Mouse (Mus musculus) embryo, embryonic 11.5 days (tissue): Measurements from ENCODE around the gene Msi2.

Experiments used
- DNase-seq: peaks from one replicate; pipeline ENCODE4 v3.0.0-alpha.2; 2012; ENCODE audit warnings: low read depth, low spot score

Msi2 gene

GRCm38 (mm10) chr11:88448571-88448970 lies 269.7 kb downstream of the Msi2 start:
- DNase-seq, result no peak

GRCm38 (mm10) chr11:88447350-88447749 lies 271.0 kb downstream of the Msi2 start:
- DNase-seq, result no peak

DNA sequence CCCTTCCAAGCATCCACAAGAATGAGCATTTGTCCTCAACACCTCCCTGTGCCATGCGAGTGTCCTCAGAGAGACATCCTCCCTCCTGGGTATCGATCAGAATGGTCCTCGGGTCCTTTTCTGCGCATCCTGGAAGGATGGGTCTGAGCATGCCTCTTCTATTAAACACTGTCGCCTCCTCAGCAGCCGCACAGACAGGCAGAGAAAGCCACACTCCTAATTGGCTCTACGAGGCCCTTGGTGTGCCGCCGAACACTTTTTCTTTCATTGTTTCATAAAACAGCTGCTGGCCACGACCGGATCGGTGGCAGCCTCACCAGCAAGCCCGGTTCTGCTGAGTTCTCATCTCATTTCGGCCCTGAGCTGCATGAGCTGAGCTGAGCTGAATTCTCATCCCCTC lies 274.4 kb downstream of the Msi2 start:
- no peak for DNase-seq

DNA sequence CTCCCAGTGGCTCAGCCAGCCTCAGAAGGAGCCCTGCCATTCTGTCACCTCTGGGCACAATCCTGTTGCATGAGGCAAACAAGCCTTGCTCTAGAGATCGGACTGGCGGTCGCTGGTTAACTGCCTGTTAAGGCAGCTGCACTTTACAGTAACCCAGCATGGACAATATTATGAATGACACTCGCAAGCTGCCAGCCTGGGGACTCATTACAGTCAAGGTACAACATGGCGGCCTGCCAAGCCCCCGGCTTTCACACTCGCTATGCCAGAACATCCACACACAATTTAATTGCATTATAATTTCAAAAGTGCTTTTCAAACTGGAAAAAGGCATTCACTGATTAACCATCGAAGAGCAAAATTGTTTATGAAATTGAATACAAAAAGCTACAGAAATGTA lies 275.0 kb downstream of the Msi2 start:
- no peak for DNase-seq

- DNase-seq, result no peak
Measured at GRCm38 (mm10) chr11:88441871-88442740, 276.2 kb downstream of the Msi2 start.

DNA sequence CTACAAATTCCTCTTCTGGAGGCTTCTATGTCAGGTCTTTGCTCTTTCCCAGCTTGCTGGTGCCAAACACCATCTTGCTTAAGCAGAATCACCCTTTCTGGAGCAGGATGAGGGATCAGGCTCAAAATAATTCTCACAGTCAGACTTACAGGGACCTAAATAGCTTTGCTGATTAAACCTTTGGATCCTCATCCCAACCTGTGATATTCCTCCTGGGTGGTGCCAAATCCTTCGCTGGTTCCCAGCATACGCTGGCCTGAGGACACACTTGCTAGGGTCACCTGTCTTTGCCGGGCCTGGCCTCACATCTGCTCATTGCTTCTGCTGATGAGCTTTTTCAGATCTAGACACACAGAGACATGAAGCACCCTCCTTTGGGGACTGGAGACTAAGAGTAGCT lies 279.7 kb downstream of the Msi2 start:
- DNase-seq, result no peak

DNA sequence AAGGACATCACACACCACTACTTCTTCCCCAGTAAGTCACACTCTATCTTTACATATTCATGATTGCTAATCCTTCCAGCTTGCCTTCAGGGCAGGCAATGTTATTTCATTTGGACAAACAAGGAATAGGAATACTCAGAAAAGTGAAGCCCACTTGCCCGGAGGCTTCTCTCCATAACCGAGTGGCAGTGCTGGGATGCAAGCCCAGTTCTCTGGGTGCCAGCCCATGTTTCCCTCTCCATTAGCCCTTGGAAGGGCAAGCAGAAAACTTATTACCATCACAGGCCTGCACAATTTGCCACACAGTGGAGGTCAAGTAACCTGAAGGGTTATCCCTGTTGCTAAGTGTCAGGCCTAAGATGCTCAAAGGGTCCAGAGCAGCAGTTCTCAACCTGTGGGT lies 281.7 kb downstream of the Msi2 start:
- no peak for DNase-seq

GRCm38 (mm10) chr11:88435543-88435942 lies 282.8 kb downstream of the Msi2 start:
- DNase-seq, result no peak

DNA sequence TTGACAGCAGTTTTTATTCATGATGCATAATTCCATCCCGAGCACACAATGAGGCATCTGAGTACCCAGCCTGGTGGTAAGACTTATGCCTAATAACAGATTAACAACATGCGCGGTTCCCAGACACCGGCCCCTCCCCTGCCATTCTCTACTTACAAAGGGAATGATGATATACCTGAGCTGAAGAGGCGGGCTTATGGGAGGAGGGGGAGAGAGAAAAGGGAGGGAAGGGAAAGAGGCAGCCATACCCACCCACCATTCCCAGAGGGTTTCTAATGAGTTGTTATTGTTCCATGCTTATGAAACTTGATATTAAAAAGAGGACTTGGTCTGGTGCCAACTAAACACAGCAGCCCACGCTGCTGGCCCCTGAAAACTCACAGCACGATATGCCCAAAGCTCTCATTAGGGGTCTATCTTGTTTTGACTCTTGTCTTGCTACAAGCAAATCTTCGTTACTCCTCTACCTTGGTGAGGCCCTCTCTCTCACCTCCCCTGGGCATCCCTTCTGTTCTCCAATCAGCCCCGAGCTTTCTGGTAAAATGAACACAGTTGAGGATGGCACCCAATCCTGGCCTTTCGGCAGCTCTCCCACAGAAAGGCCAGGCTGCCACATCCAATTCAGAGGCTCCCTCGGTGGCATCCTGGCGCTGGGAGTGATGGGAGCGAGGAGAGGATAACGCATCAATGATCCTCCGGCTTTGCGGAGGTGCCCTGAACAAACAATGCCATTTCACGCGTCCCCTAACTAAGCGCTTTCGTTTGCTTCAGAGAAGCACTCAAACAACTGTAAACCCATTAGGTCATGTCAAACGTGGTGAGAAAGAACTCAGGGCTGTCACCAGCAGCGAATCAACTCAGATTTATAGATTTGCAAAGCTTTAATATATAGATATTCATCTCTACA lies 286.7 kb downstream of the Msi2 start:
- no peak for DNase-seq

GRCm38 (mm10) chr11:88430292-88430691 lies 288.0 kb downstream of the Msi2 start:
- no peak for DNase-seq

DNA sequence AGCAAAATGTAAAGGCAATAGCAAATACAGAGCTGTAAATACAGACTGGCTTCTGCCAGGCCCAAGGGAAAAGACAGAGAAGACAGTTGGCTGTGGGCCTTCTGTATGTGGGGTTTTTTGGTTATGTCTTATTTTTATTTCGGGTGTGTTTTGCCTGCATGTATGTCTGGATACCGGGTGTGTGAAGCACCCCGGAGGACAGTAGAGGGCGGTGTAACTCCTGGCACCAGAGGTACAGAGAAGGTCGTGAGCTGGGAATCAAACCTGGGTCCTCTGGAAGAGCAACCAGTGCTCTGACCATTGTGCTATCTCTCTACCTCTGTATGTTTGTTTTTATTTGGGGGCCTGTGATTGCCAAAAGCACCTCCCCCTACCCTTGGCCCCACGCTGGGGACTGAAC lies 288.6 kb downstream of the Msi2 start:
- no peak for DNase-seq

DNA sequence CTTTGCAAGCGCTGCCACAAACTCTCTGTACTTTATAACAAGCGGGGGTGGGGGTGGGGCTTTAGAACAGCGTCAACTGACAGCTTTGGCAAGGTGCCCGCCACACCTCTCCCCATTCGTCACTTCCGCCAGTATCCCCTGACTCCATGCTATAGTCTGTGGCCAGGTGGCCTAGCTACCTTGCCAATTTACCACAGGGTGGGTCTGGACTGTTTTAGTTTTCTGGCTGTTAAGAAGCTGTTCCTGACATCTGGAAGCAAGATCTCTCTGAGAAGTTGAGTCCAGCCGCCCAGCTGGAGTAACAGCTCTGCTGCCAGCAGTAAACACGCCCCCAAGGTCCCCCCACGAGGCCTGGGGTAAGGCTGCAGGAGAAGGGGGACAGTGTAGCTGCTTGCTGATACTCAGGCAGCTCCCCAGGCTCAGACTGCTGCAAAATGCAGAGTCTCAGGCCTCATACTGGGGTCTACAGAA lies 292.6 kb downstream of the Msi2 start:
- no peak for DNase-seq

DNA sequence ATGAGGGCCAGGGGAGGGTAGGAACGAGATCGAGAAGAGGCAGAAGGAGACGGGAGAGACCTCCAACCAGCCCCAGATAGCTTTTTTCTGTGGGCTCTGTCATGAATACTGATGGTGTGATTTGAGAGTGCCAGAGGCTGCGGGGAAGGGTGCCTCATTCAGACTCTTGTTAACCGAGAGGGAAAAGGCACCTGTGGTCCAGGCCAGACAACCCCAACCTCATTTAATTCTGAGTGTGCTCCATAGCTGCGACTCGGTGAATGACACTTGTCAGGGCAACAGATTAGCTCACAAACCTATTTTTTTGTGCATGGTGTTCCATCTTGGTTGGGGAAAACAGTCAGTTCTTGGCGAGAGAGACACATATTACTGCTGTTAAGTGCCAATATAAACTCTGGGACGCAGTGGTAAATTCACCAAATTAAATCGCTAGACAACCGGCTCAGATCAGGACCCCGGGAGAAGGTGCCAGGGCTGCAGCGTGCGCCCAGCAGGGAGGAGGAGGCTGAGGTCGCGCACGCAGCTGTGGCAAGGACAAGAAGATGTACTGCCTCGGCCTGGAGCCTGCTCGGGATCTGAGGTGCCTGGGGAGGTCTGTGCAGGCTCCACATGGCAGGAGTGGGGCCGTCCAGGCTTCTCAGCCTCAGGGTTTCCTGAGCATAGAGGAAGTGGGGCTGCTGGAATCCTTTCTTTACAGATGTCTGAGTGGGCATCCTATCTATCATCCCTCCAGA lies 294.1 kb downstream of the Msi2 start:
- DNase-seq, result no peak

DNA sequence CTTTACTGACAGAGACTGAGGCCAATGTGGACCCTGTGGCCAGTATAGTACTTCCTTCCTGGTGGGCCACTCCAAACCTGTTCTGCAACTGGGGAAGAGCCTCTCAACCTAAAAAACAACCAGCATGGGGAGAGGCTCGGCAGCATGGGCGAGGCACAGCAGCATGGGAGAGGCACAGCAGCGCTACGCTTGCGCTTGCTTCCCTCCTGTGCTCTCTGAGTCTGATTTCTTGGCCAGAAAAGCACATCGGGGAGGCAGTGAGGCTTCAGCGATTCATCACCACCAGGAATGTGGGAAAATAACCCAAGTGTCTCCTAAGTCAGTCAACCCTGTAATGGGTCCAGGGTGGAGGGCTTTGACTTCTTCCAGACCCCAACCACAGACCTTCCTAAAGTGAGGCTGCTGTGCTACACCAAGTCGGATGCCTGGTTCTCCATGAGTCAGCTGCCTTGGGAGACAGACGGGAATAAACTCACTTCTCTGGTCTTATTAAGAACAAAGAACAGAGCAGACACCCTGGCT lies 297.2 kb downstream of the Msi2 start:
- DNase-seq, result no peak

GRCm38 (mm10) chr11:88419657-88420366 lies 298.5 kb downstream of the Msi2 start:
- DNase-seq, result no peak

DNA sequence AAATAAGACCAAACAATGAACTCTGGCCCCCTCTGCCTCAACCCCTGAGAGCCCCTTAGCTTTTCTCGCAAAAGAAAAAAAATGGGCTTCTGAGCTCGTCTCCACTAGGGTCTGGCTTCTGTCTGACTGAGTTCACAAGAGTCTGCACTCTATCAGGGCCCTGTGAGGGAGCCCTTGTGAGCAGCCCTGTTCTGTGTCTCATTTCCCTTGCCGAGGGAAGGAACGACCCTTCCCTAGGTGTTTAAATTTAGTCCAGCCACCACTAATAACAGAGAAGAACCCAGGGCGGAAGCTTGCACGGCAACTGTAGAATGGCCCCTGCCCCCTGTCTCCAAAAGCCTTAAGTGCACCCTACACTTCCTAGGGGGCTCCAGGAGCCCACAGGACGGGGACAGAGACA lies 299.2 kb downstream of the Msi2 start:
- DNase-seq, result no peak

DNA sequence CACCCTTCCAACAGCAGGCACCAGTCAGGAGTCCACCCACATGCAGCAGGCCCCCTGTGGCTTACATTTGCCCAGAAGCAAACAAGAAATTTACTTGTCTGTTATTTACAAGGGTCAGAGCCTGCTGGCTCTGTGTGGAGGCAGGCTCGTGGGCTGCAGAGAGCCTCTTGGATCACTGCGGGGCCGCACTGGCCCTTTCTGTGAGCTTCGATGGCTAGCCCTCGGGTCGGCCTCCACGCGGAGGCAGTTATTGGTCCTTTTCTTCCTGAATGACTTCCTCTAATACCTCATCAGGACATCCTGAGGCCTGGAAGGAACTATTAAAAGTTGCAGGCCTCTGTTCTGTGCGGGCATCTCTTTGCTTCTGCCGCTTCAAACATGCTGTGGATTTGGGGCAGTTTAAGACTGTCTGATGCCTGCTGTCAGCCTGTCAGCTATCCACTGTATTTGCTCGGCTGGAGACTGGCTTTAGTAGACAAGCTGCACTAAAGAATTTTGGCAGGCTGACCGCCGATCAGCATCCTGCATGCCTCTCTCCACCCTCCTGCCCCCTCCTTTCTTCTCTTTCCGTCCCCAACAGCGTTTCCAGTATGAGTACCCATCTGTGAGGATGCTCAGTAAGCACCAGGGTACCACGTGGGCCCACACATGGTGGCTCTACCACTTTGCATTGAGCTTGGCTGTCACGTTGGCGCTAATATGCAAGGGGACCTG lies 304.0 kb downstream of the Msi2 start:
- DNase-seq, result no peak

DNA sequence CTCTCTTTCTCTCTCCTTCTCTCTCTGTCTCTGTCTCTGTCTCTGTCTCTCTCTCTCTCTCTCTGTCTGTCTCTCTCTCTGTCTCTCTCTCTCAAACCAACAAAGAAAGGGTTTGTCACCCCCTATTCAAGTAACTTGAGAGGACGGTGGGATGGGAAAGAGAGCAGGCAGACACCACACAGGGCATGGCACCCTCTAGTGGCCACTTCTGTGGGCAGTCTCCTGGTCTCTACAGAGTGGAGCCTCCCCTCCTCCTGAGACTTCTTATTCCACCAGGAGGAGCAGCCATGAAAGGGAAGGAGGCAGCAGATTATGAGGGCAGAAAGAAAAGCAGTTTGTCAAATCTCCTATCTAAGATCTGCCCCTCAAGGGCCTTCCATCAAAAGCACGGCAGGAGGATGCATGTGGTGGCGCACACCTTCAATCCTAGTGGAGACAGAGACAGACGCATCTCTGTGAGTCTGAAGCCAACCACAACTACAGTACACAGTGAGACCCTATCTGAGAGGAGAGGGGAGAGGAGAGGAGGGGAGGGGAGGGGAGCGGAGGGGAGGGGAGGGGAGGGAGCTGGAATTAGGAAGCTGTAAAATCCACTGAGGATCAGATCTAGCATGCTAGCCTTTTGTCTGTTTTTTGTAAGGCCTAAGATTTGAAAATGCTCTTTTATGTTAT lies 305.8 kb downstream of the Msi2 start:
- DNase-seq, result peak; percentile 42

- no peak for DNase-seq
Measured at GRCm38 (mm10) chr11:88408305-88408704, 310.0 kb downstream of the Msi2 start.

GRCm38 (mm10) chr11:88406408-88406915 lies 311.9 kb downstream of the Msi2 start:
- no peak for DNase-seq
